Mouse (Mus musculus): ENCODE data around the gene Enah. TPM values are rescaled to one million over a fixed set of nuclear protein-coding genes. Genes with fewer than 3 reads are reported as not detected.

The Enah gene
- total and polyA plus RNA-seq, 2 experiments: 0.06 to 0.74 TPM

DNA sequence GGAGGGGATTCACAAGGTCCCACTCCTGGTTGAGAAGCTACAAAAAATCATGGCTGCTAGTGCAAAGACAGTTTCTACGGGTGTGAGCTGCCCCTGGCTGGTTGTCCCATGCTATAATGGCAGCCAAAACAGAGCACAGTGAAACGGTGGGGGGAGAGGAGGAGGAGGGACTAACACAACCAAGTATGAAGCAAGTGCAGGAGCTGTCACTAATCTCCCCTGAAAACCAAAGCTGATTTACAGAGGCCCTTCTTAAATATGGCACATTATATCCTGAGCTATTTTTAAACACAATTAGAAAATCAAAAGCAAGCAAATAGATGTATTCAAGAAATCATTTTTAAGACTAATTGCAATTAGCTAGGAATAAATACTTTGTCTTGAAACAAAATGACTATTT is 32.6 kb downstream of the Enah start:
- DNase-seq (ENCODE audit: extremely low read depth, low read depth, low spot score): no peak
- TF ChIP-seq CTCF (IDR thresholded peaks at IDR 0.05; ENCODE audit: low read depth, low read length) (no peak), POLR2A (IDR thresholded peaks at IDR 0.05; ENCODE audit: extremely low read depth, insufficient read depth, low read length) (no peak)
- Histone ChIP-seq H3K79me2 (ENCODE audit: control insufficient read depth, insufficient read depth, low read length) (no peaks in the 10 kb centered on the region), H3K4me1 (ENCODE audit: control insufficient read depth, insufficient read depth, low read length) (no peaks in the 10 kb centered on the region), H3K4me3 (ENCODE audit: insufficient read depth, low read depth, low read length) (no peak overlapping the region), H3K36me3 (ENCODE audit: control insufficient read depth, insufficient read depth, low read length) (no peaks in the 10 kb centered on the region), H3K9ac (ENCODE audit: low read depth, low read length) (no peak overlapping the region), H3K27ac (replicated peaks; ENCODE audit: insufficient read depth, low read depth, low read length) (no peak overlapping the region), H3K27me3 (ENCODE audit: control insufficient read depth, insufficient read depth, low read length) (no peaks in the 10 kb centered on the region)
- WGBS: 49% methylated on average over 2 of the region's 2 CpGs

- TF ChIP-seq POLR2A (IDR thresholded peaks at IDR 0.05; ENCODE audit: extremely low read depth, insufficient read depth, low read length) (no peak), CTCF (IDR thresholded peaks at IDR 0.05; ENCODE audit: low read depth, low read length) (no peak)
- Histone ChIP-seq H3K4me3 (ENCODE audit: insufficient read depth, low read depth, low read length) (no peak overlapping the region), H3K27me3 (ENCODE audit: control insufficient read depth, insufficient read depth, low read length) (no peaks in the 10 kb centered on the region), H3K27ac (replicated peaks; ENCODE audit: insufficient read depth, low read depth, low read length) (no peak overlapping the region), H3K4me1 (ENCODE audit: control insufficient read depth, insufficient read depth, low read length) (no peaks in the 10 kb centered on the region), H3K36me3 (ENCODE audit: control insufficient read depth, insufficient read depth, low read length) (no peaks in the 10 kb centered on the region), H3K9ac (ENCODE audit: low read depth, low read length) (no peak overlapping the region), H3K79me2 (ENCODE audit: control insufficient read depth, insufficient read depth, low read length) (no peaks in the 10 kb centered on the region)
- DNase-seq (ENCODE audit: extremely low read depth, low read depth, low spot score): no peak
- 70% methylated on average over 1 of the region's 1 CpGs for WGBS
Measured at GRCm38 (mm10) chr1:181985880-181986279, 33.9 kb downstream of the Enah start.

DNA sequence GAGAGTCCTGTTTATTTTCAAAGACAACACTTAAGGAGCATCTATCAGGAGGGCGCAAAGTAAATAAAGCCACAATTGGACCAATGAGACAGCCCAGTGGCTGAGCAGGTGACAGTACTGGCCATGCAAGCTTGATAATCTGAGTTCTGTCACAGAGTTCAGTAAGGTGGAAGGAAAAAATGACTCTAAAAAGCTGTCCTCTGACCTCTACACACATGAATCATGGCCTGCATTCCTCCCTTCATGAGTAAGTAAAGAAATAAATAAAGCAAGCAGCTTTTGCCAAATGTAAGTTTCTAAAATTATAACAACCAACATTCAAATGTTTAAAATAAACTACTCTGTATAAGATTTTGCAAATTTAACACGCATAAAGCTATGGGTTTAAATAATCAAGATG is 35.0 kb downstream of the Enah start:
- H3K4me1 ChIP-seq (ENCODE audit: control insufficient read depth, insufficient read depth, low read length): no peaks in the 10 kb centered on the region
- H3K9ac ChIP-seq (ENCODE audit: low read depth, low read length): no peak overlapping the region
- no peak overlapping the region for H3K4me3 ChIP-seq (ENCODE audit: insufficient read depth, low read depth, low read length)
- H3K36me3 ChIP-seq (ENCODE audit: control insufficient read depth, insufficient read depth, low read length): no peaks in the 10 kb centered on the region
- no peak for DNase-seq (ENCODE audit: extremely low read depth, low read depth, low spot score)
- 96% methylated on average over 2 of the region's 2 CpGs for WGBS
- no peak overlapping the region for H3K27ac ChIP-seq (replicated peaks; ENCODE audit: insufficient read depth, low read depth, low read length)
- TF ChIP-seq CTCF (IDR thresholded peaks at IDR 0.05; ENCODE audit: low read depth, low read length) (no peak), POLR2A (IDR thresholded peaks at IDR 0.05; ENCODE audit: extremely low read depth, insufficient read depth, low read length) (no peak)
- no peaks in the 10 kb centered on the region for H3K79me2 ChIP-seq (ENCODE audit: control insufficient read depth, insufficient read depth, low read length)
- H3K27me3 ChIP-seq (ENCODE audit: control insufficient read depth, insufficient read depth, low read length): no peaks in the 10 kb centered on the region

DNA sequence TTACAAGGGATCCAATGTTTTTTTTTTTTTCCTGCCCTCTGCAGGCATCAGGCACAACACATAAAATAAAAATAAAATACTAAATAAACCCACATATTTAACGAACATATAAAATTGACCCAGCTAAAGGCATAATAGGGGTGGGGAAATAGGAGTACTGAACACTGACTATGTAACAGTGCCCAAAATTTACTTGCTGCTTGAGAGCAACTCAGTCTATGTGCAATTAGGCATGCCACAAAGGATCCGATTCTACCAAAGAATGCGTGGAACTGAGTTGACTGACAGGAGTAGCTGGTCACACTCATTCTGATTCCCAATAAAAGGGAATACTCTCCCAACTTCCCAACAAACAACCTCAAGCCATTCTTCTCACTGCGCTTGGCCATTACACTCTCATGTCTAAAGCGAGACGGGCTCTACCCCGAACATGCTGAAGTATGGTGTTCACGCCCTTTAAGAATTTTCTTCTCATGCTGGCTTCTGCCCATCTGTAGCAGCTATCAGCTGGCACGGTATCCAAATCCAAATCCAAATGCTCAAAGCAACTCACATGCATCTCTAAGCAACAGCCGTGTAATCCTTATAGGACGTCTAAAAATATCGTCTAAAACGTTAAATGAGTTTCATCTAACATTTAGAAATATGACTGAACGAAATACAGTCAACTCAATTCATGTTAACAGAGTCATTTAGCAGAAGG is 39.6 kb downstream of the Enah start:
- WGBS: 94% methylated on average over 14 of the region's 14 CpGs
- no peak for TF ChIP-seq POLR2A (IDR thresholded peaks at IDR 0.05; ENCODE audit: extremely low read depth, insufficient read depth, low read length)
- no peak for TF ChIP-seq CTCF (IDR thresholded peaks at IDR 0.05; ENCODE audit: low read depth, low read length)
- Histone ChIP-seq H3K27ac (replicated peaks; ENCODE audit: insufficient read depth, low read depth, low read length) (no peak overlapping the region), H3K36me3 (ENCODE audit: control insufficient read depth, insufficient read depth, low read length) (no peaks in the 10 kb centered on the region), H3K27me3 (ENCODE audit: control insufficient read depth, insufficient read depth, low read length) (no peaks in the 10 kb centered on the region), H3K4me3 (ENCODE audit: insufficient read depth, low read depth, low read length) (no peak overlapping the region), H3K9ac (ENCODE audit: low read depth, low read length) (no peak overlapping the region), H3K79me2 (ENCODE audit: control insufficient read depth, insufficient read depth, low read length) (no peaks in the 10 kb centered on the region), H3K4me1 (ENCODE audit: control insufficient read depth, insufficient read depth, low read length) (no peaks in the 10 kb centered on the region)
- DNase-seq (ENCODE audit: extremely low read depth, low read depth, low spot score): no peak

GRCm38 (mm10) chr1:181975510-181975909 is 44.3 kb downstream of the Enah start:
- H3K4me1 ChIP-seq (ENCODE audit: control insufficient read depth, insufficient read depth, low read length): no peaks in the 10 kb centered on the region
- H3K9ac ChIP-seq (ENCODE audit: low read depth, low read length): no peak overlapping the region
- H3K27me3 ChIP-seq (ENCODE audit: control insufficient read depth, insufficient read depth, low read length): no peaks in the 10 kb centered on the region
- H3K36me3 ChIP-seq (ENCODE audit: control insufficient read depth, insufficient read depth, low read length): no peaks in the 10 kb centered on the region
- 82% methylated on average over 3 of the region's 3 CpGs for WGBS
- TF ChIP-seq POLR2A (IDR thresholded peaks at IDR 0.05; ENCODE audit: extremely low read depth, insufficient read depth, low read length) (no peak), CTCF (IDR thresholded peaks at IDR 0.05; ENCODE audit: low read depth, low read length) (no peak)
- DNase-seq (ENCODE audit: extremely low read depth, low read depth, low spot score): no peak
- no peak overlapping the region for H3K4me3 ChIP-seq (ENCODE audit: insufficient read depth, low read depth, low read length)
- H3K79me2 ChIP-seq (ENCODE audit: control insufficient read depth, insufficient read depth, low read length): no peaks in the 10 kb centered on the region
- H3K27ac ChIP-seq (replicated peaks; ENCODE audit: insufficient read depth, low read depth, low read length): no peak overlapping the region

GRCm38 (mm10) chr1:181974897-181975296 is 44.9 kb downstream of the Enah start:
- Histone ChIP-seq H3K4me1 (ENCODE audit: control insufficient read depth, insufficient read depth, low read length) (no peaks in the 10 kb centered on the region), H3K4me3 (ENCODE audit: insufficient read depth, low read depth, low read length) (no peak overlapping the region), H3K79me2 (ENCODE audit: control insufficient read depth, insufficient read depth, low read length) (no peaks in the 10 kb centered on the region), H3K9ac (ENCODE audit: low read depth, low read length) (no peak overlapping the region), H3K27me3 (ENCODE audit: control insufficient read depth, insufficient read depth, low read length) (no peaks in the 10 kb centered on the region), H3K27ac (replicated peaks; ENCODE audit: insufficient read depth, low read depth, low read length) (no peak overlapping the region), H3K36me3 (ENCODE audit: control insufficient read depth, insufficient read depth, low read length) (no peaks in the 10 kb centered on the region)
- no peak for TF ChIP-seq CTCF (IDR thresholded peaks at IDR 0.05; ENCODE audit: low read depth, low read length)
- DNase-seq (ENCODE audit: extremely low read depth, low read depth, low spot score): no peak
